Mouse (Mus musculus): Measurements from ENCODE around the gene Grin2a. TPM values are rescaled to one million over a fixed set of nuclear protein-coding genes. Genes with fewer than 3 reads are reported as not detected.

Gene Grin2a
- polyA plus RNA-seq, 1 experiment from 2014 or later, result 0.72 TPM

DNA sequence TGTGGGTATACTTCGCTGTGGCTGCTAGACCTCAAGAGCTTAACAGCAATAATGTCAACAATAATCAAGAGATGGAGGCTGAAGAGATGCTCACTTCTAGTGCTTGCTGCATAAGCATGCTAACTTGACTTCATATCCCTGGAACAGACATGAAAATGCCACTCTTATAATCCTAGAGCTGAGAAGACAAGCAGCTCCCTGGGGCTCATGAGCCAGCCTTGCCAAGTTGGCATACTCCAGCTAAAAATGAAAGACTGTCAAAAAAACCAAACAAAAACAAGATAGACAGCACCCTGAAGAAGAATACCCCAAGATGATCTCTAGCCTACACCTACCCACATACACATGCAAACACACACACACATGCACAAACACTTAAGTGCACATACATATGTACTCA lies 95.2 kb downstream of the Grin2a start:
- H3K4me1 ChIP-seq, result no peaks in the 10 kb centered on the region
- H3K4me3 ChIP-seq, result no peak overlapping the region
- no peak overlapping the region for H3K27ac ChIP-seq (replicated peaks)
- no peak for DNase-seq (ENCODE audit: low spot score)
- WGBS, result 94% methylated on average over 1 of the region's 1 CpGs
- H3K36me3 ChIP-seq (replicated peaks), result no peaks in the 10 kb centered on the region
- H3K9me3 ChIP-seq, result no peaks in the 10 kb centered on the region
- no peaks in the 10 kb centered on the region for H3K27me3 ChIP-seq (replicated peaks; ENCODE audit: low read depth, poor library complexity, severe bottlenecking)

DNA sequence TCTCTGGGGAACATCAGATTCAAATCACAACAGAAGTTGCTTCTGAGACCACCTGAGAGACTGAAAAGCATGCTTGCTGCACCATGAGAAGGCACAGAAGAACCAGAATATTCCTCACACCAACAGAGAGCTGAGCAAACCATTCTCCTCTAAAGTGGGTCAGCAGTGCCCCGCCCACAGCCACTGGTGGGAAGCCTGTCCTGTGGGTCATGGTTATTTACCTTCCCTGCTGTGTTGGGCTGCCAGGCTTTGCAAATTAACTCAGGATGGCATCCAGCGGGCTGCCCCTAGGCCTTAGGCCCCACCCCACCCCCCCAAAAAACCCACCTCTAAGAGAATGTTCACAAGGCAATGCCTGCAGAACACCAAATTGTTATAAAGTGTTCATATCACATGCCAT lies 96.2 kb downstream of the Grin2a start:
- no peaks in the 10 kb centered on the region for H3K9me3 ChIP-seq
- WGBS, result 71% methylated on average over 2 of the region's 2 CpGs

DNA sequence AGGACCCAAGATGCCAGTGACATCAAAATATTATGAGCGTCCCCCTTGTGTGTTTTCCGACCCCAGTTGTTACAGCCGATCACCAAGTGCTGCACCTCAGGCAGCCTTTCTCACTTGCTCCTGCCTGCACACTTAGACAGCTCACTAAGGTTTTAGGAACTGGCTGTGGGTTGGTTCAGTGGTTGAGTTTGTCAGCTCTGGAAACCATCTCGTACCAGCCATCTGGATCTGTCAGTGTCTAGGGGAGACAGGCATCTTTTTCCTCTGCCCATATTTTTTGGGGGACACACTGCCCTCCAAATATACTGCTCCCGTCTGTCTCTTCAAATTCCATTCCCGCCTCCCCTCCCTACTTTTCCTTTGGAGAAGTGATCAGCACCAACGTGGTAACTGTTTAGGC lies 99.8 kb downstream of the Grin2a start:
- H3K4me3 ChIP-seq, result no peak overlapping the region
- no peaks in the 10 kb centered on the region for H3K9me3 ChIP-seq
- H3K27me3 ChIP-seq (replicated peaks; ENCODE audit: low read depth, poor library complexity, severe bottlenecking), result no peaks in the 10 kb centered on the region
- no peaks in the 10 kb centered on the region for H3K36me3 ChIP-seq (replicated peaks)
- no peak overlapping the region for H3K27ac ChIP-seq (replicated peaks)
- 74% methylated on average over 7 of the region's 7 CpGs for WGBS
- no peak for DNase-seq (ENCODE audit: low spot score)
- H3K4me1 ChIP-seq, result no peaks in the 10 kb centered on the region

More for the DNA sequence above, 96.2 kb downstream of the Grin2a start:
- Histone ChIP-seq H3K27ac (replicated peaks) (no peak overlapping the region), H3K4me1 (no peaks in the 10 kb centered on the region), H3K4me3 (no peak overlapping the region), H3K36me3 (replicated peaks) (no peaks in the 10 kb centered on the region), H3K27me3 (replicated peaks; ENCODE audit: low read depth, poor library complexity, severe bottlenecking) (no peaks in the 10 kb centered on the region)
- DNase-seq (ENCODE audit: low spot score), result no peak

DNA sequence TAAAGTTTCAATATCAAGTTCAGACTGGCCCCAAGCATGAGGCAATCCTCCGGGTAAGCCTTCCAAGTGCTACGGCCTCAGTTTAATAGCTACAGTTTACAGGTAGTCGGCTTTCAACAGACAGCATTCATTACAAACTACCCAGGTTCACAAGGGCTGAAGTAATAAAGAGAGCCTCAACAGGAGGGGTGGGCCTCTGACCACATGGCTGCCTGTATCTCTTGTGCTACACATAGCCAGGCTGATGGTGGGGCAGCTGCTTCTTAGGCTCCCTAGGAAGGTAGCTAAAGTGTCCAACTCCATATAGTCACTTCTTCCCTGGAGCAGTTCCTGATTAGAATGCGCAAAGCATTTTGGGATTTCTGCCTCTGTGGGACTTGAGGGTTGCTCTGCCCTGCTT lies 109.2 kb downstream of the Grin2a start:
- no peaks in the 10 kb centered on the region for H3K9me3 ChIP-seq
- no peak overlapping the region for H3K27ac ChIP-seq (replicated peaks)
- no peaks in the 10 kb centered on the region for H3K36me3 ChIP-seq (replicated peaks)
- 85% methylated on average over 4 of the region's 4 CpGs for WGBS
- H3K4me1 ChIP-seq, result no peaks in the 10 kb centered on the region
- H3K4me3 ChIP-seq, result no peak overlapping the region
- no peaks in the 10 kb centered on the region for H3K27me3 ChIP-seq (replicated peaks; ENCODE audit: low read depth, poor library complexity, severe bottlenecking)
- no peak for DNase-seq (ENCODE audit: low spot score)

DNA sequence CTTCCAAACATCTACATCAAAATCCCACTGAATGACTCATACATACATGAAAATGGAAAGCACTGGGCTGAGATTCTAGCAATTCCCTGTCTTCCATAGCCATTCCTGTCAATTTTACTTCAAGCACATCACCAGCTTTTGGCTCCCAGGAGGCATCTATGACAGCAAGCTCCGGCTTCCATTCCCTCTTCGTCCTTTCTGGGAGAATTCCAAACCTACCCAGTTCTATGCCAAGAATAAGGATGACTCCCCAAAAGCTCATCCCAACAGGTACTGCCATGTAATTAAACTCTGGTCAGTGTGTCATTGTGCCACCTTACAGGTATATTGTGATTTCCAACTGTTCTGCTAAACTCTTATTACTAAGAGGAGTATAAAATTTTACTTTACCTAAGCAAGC lies 111.2 kb downstream of the Grin2a start:
- DNase-seq (ENCODE audit: low spot score), result no peak
- H3K9me3 ChIP-seq, result no peaks in the 10 kb centered on the region
- H3K4me1 ChIP-seq, result no peaks in the 10 kb centered on the region
- no peak overlapping the region for H3K27ac ChIP-seq (replicated peaks)
- H3K4me3 ChIP-seq, result no peak overlapping the region
- WGBS, result 98% methylated on average over 2 of the region's 2 CpGs
- H3K36me3 ChIP-seq (replicated peaks), result no peaks in the 10 kb centered on the region
- H3K27me3 ChIP-seq (replicated peaks; ENCODE audit: low read depth, poor library complexity, severe bottlenecking), result no peaks in the 10 kb centered on the region

DNA sequence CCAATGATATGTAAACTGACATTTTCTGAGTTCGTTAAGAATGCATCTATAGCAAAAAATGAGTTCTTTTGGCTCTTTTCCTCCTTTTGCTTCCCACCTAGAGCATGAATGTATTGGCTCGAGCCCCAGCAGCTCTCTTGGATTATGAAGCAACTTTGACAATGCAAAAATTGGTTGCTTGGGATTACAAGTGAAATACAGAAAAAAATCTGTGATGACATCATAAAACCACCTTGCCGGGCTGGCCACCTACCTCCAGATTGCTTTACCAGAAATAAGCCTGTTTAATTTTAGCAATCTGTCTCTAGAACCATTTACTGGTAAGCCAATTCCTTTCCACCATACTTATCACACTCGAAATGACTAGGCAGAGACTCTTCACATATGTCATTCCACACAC lies 112.9 kb downstream of the Grin2a start:
- Histone ChIP-seq H3K27me3 (replicated peaks; ENCODE audit: low read depth, poor library complexity, severe bottlenecking) (no peaks in the 10 kb centered on the region), H3K36me3 (replicated peaks) (no peaks in the 10 kb centered on the region), H3K4me3 (no peak overlapping the region), H3K27ac (replicated peaks) (no peak overlapping the region), H3K4me1 (no peaks in the 10 kb centered on the region), H3K9me3 (no peaks in the 10 kb centered on the region)
- no peak for DNase-seq (ENCODE audit: low spot score)
- WGBS, result 83% methylated on average over 4 of the region's 4 CpGs

DNA sequence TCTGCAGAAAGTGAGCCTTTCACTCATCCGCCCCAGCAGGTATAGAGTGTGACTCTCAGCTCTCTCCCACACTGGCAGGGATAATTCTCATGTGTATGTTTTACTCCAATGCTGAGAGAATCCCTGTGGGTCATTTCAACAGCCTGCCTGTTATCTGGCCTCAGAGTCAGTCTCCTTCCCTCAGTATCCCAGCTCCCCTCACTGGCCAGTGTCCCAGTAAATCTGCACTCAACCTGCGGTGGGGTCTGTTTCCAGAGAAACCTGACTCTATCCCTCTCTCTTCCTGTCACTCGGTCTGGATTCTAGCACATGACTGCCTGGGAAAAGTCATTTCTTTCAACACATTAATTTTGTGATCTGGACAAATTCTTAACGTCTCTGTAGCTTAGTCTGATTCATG lies 122.4 kb downstream of the Grin2a start:
- no peak for DNase-seq (ENCODE audit: low spot score)
- H3K36me3 ChIP-seq (replicated peaks), result no peaks in the 10 kb centered on the region
- no peak overlapping the region for H3K27ac ChIP-seq (replicated peaks)
- H3K27me3 ChIP-seq (replicated peaks; ENCODE audit: low read depth, poor library complexity, severe bottlenecking), result no peaks in the 10 kb centered on the region
- 70% methylated on average over 4 of the region's 4 CpGs for WGBS
- no peaks in the 10 kb centered on the region for H3K4me1 ChIP-seq
- H3K9me3 ChIP-seq, result no peaks in the 10 kb centered on the region
- H3K4me3 ChIP-seq, result no peak overlapping the region

DNA sequence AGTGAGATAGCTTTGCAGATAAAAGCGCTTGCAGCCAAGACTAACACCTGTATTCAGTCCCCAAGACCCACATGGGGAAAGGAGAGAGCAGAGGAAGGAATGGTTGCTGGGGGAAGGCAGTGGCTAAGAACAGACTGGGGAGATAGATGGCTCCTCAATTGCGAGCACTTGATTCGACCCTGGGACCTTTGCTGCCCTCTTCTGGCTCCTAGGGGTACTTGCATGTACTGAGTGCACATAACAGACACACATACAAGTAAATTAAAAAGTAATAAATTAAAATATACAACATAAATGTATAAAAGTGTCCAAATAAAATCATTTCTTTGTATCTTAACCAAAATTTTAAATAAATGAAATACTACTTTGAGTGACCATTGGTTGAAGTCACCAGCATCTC lies 129.7 kb downstream of the Grin2a start:
- no peak for DNase-seq (ENCODE audit: low spot score)
- H3K4me1 ChIP-seq, result no peaks in the 10 kb centered on the region
- H3K4me3 ChIP-seq, result no peak overlapping the region
- no peaks in the 10 kb centered on the region for H3K36me3 ChIP-seq (replicated peaks)
- no peaks in the 10 kb centered on the region for H3K9me3 ChIP-seq
- 82% methylated on average over 3 of the region's 3 CpGs for WGBS
- no peaks in the 10 kb centered on the region for H3K27me3 ChIP-seq (replicated peaks; ENCODE audit: low read depth, poor library complexity, severe bottlenecking)
- H3K27ac ChIP-seq (replicated peaks), result no peak overlapping the region

DNA sequence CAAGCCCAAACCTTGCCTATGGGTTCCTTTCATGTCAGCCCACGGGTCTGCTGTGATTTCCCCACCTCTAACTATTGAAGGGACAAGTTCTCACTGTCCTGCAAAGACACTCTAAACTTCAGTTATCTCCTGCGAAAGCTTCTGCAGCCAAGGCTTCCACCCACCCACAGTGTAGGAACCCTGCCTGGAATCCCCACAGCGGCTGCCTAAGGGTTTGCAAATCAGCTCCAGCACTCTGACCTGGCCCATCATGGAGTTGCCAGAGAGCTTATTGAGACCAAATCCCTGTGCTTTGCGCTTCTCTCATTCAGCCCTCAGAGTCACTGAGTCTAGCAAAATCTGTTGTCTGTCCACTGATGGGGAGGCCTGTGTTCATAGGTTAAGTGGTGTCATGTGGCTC lies 130.3 kb downstream of the Grin2a start:
- 80% methylated on average over 4 of the region's 4 CpGs for WGBS
- no peaks in the 10 kb centered on the region for H3K36me3 ChIP-seq (replicated peaks)

DNA sequence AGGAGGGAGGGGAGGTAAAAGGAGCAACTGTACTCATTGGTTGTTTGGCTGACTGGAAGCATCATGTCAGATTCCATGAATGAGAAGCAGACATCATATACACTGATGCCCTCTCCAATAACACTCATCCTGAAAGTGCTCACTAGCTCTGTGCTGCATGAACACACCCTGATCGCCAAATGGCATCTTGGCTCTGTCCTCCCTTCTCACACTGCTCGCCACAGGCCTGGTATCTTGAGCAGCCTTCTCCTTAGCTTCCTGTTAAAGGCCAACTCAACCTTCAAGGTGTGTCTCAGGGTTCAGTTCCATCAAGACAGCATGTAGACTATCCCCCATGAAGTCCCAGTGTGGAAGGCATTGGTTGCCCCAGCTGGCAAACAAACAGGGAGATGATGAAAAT lies 137.6 kb downstream of the Grin2a start:
- no peak for DNase-seq (ENCODE audit: low spot score)
- Histone ChIP-seq H3K9me3 (no peaks in the 10 kb centered on the region), H3K36me3 (replicated peaks) (no peaks in the 10 kb centered on the region), H3K27ac (replicated peaks) (no peak overlapping the region), H3K4me1 (no peaks in the 10 kb centered on the region), H3K4me3 (no peak overlapping the region), H3K27me3 (replicated peaks; ENCODE audit: low read depth, poor library complexity, severe bottlenecking) (no peaks in the 10 kb centered on the region)
- 79% methylated on average over 2 of the region's 2 CpGs for WGBS

More for the DNA sequence above, 130.3 kb downstream of the Grin2a start:
- Histone ChIP-seq H3K9me3 (no peaks in the 10 kb centered on the region), H3K27ac (replicated peaks) (no peak overlapping the region), H3K27me3 (replicated peaks; ENCODE audit: low read depth, poor library complexity, severe bottlenecking) (no peaks in the 10 kb centered on the region), H3K4me3 (no peak overlapping the region), H3K4me1 (no peaks in the 10 kb centered on the region)
- no peak for DNase-seq (ENCODE audit: low spot score)

DNA sequence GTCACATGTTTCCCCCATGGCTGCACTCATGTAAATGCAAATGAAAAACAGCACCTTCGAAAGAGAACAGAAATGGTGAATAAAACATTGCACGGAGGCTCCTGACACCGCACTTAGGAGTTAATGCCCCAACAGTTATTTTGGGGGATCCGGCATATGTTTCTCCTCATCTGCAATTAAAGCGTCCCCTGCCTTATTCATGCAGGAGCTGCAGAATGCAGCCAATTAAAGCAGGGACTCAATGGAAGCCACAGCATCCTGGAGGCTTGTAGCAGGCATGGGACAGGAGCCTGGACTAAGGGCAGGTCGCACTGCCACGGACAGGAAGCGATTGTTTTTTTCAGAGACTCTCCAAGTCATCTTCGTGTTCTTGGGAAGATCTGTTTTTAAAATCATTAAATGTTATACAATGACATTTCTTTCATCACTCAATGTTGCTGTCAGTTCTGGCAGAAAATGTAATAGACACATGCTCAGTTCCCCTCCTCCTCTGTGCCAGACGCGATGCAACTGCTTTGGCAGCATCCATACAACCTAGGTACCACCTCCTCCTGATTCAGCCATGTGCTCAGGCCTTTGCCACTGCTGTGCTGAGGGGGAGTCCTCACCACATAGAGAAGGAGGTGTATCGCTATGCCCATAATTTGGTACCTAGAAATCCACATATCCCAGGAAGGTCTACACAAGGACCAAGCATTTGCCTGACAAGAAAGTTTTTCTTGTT lies 143.9 kb downstream of the Grin2a start:
- DNase-seq (ENCODE audit: low spot score), result no peak
- H3K4me3 ChIP-seq, result no peak overlapping the region
- H3K9me3 ChIP-seq, result no peaks in the 10 kb centered on the region
- WGBS, result 87% methylated on average over 12 of the region's 12 CpGs
- no peaks in the 10 kb centered on the region for H3K36me3 ChIP-seq (replicated peaks)
- H3K4me1 ChIP-seq, result no peaks in the 10 kb centered on the region
- H3K27me3 ChIP-seq (replicated peaks; ENCODE audit: low read depth, poor library complexity, severe bottlenecking), result no peaks in the 10 kb centered on the region
- H3K27ac ChIP-seq (replicated peaks), result no peak overlapping the region

DNA sequence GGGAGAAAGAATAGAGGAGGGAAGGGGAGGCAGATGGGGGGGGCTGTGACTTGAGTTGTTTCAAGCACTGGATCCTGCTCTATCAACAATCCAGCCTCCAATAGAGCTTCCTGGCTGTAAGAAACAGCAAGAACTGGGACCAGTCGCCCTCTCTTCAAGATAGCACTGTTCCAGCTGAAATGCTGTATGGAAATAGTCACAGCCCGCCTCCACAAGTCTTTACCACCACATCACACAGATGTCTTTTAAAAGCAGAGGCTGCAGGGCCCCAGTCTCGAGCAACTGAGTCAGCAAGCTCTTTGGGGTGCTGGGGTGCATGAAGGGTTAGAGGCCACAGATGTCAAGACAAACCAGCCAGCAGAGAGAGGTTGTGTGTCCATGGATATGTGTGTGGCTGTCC lies 153.9 kb downstream of the Grin2a start:
- WGBS, result 68% methylated on average over 3 of the region's 3 CpGs

DNA sequence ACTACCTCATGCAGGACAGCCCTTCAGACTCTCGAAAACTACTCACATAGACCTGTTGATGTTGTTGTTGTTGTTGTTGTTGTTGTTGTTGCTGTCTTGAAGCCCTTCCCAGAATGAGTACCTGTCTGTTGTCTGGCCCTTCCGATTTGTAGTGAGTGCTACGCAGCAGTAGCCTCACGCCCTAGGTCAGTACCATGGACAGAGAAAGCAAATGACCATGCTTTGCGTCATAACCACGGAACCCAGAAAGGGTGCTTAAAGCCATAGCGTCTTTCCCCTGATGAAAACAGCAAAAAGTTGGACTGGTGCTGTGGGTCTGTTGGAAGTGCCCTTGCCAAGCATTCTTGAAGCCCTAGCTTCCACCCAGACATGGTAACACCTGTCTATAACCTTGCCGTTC lies 158.8 kb downstream of the Grin2a start:
- 40% methylated on average over 8 of the region's 8 CpGs for WGBS
- H3K9me3 ChIP-seq, result no peaks in the 10 kb centered on the region
- no peak overlapping the region for H3K4me3 ChIP-seq
- no peaks in the 10 kb centered on the region for H3K36me3 ChIP-seq (replicated peaks)
- H3K27ac ChIP-seq (replicated peaks), result no peak overlapping the region
- no peaks in the 10 kb centered on the region for H3K27me3 ChIP-seq (replicated peaks; ENCODE audit: low read depth, poor library complexity, severe bottlenecking)
- DNase-seq (ENCODE audit: low spot score), result peak; percentile 46
- H3K4me1 ChIP-seq, result no peaks in the 10 kb centered on the region

More for the DNA sequence above, 153.9 kb downstream of the Grin2a start:
- no peaks in the 10 kb centered on the region for H3K4me1 ChIP-seq
- no peak overlapping the region for H3K4me3 ChIP-seq
- H3K27ac ChIP-seq (replicated peaks), result no peak overlapping the region
- H3K27me3 ChIP-seq (replicated peaks; ENCODE audit: low read depth, poor library complexity, severe bottlenecking), result no peaks in the 10 kb centered on the region
- DNase-seq (ENCODE audit: low spot score), result no peak
- no peaks in the 10 kb centered on the region for H3K9me3 ChIP-seq
- no peaks in the 10 kb centered on the region for H3K36me3 ChIP-seq (replicated peaks)

Data from embryonic facial prominence, embryonic 10.5 days (tissue).